Mouse (Mus musculus) heart, embryonic 10.5 days (tissue): ENCODE data around the gene Slc16a9. TPM values are rescaled to one million over a fixed set of nuclear protein-coding genes. Genes with fewer than 3 reads are reported as not detected.

Experiments
- DNase-seq: peaks from one replicate; pipeline ENCODE4 v3.0.0-alpha.2; 2017; ENCODE audit warnings: low spot score
- H3K27ac ChIP-seq: fragments of 300-500 bp; sonication (generic); 2 replicates; pipeline ENCODE4 v1.5.1; 2016; ENCODE audit warnings: mild to moderate bottlenecking
- H3K27me3 ChIP-seq: fragments of 300-500 bp; sonication (generic); 2 replicates; pipeline ENCODE4 v1.6.1; 2016; ENCODE audit warnings: mild to moderate bottlenecking; ENCODE audit not compliant: poor library complexity, insufficient read depth, severe bottlenecking
- H3K36me3 ChIP-seq: fragments of 300-500 bp; sonication (generic); 2 replicates; pipeline ENCODE4 v1.6.1; 2016; ENCODE audit warnings: mild to moderate bottlenecking, moderate library complexity
- H3K4me1 ChIP-seq: fragments of 300-500 bp; sonication (generic); 2 replicates; pipeline ENCODE4 v1.6.1; 2016; ENCODE audit warnings: mild to moderate bottlenecking
- H3K4me3 ChIP-seq: fragments of 300-500 bp; sonication (generic); 2 replicates; pipeline ENCODE4 v1.5.1; 2016; ENCODE audit warnings: mild to moderate bottlenecking, moderate library complexity
- H3K9me3 ChIP-seq: fragments of 300-500 bp; sonication (generic); 2 replicates; pipeline ENCODE4 v1.6.1; 2016; ENCODE audit warnings: mild to moderate bottlenecking, moderate library complexity
- WGBS: fragments of 180-500 bp; shearing (Covaris S2); methylation state at CpG from one replicate; pipeline ENCODE4 v1.1.7; 2016; 5-methylcytosine and 5-hydroxymethylcytosine counted together
- polyA plus RNA-seq: library from polyadenylated mRNA; unstranded; fragments of >200 nt; fragmentation: Nextera tagmentation; extraction: Ambion mirVana; gene quantifications from 2 replicates; pipeline ENCODE4 v1.2.1, GENCODE M21; 2016

Slc16a9 gene
- polyA plus RNA-seq, 1 experiment from 2014 or later, result 1.6 TPM

- no peaks in the 10 kb centered on the region for H3K27me3 ChIP-seq
- no peak overlapping the region for H3K27ac ChIP-seq
- H3K36me3 ChIP-seq, result no peaks in the 10 kb centered on the region
- no peak for DNase-seq
- WGBS, result 75% methylated on average over 4 of the region's 4 CpGs
- no peaks in the 10 kb centered on the region for H3K9me3 ChIP-seq
- no peaks in the 10 kb centered on the region for H3K4me1 ChIP-seq
- H3K4me3 ChIP-seq, result no peak overlapping the region
Measured at GRCm38 (mm10) chr10:70260904-70261303, 16.0 kb downstream of the Slc16a9 start.

- DNase-seq, result no peak
- Histone ChIP-seq H3K4me3 (no peak overlapping the region), H3K27ac (no peak overlapping the region), H3K9me3 (no peaks in the 10 kb centered on the region), H3K4me1 (no peaks in the 10 kb centered on the region), H3K27me3 (no peaks in the 10 kb centered on the region), H3K36me3 (no peaks in the 10 kb centered on the region)
- 83% methylated on average over 3 of the region's 3 CpGs for WGBS
Measured at GRCm38 (mm10) chr10:70262051-70262450, 17.2 kb downstream of the Slc16a9 start.

- no peaks in the 10 kb centered on the region for H3K36me3 ChIP-seq
- H3K9me3 ChIP-seq, result no peaks in the 10 kb centered on the region
- no peak overlapping the region for H3K4me3 ChIP-seq
- no peaks in the 10 kb centered on the region for H3K27me3 ChIP-seq
- WGBS, result 87% methylated on average over 4 of the region's 4 CpGs
- H3K27ac ChIP-seq, result no peak overlapping the region
- no peaks in the 10 kb centered on the region for H3K4me1 ChIP-seq
- no peak for DNase-seq
Measured at GRCm38 (mm10) chr10:70263681-70264189, 18.8 kb downstream of the Slc16a9 start.

- WGBS, result 75% methylated on average over 9 of the region's 9 CpGs
- no peaks in the 10 kb centered on the region for H3K4me1 ChIP-seq
- H3K9me3 ChIP-seq, result no peaks in the 10 kb centered on the region
Measured at GRCm38 (mm10) chr10:70264337-70265036, 19.6 kb downstream of the Slc16a9 start.

GRCm38 (mm10) chr10:70266501-70266900, 21.6 kb downstream of the Slc16a9 start:
- no peaks in the 10 kb centered on the region for H3K36me3 ChIP-seq
- H3K9me3 ChIP-seq, result no peaks in the 10 kb centered on the region
- H3K4me1 ChIP-seq, result no peaks in the 10 kb centered on the region
- H3K4me3 ChIP-seq, result no peak overlapping the region
- no peaks in the 10 kb centered on the region for H3K27me3 ChIP-seq
- no peak for DNase-seq
- no peak overlapping the region for H3K27ac ChIP-seq
- whole genome bisulfite sequencing, result 87% methylated on average over 6 of the region's 6 CpGs

More at GRCm38 (mm10) chr10:70264337-70265036, 19.6 kb downstream of the Slc16a9 start:
- DNase-seq, result no peak
- no peaks in the 10 kb centered on the region for H3K36me3 ChIP-seq
- no peak overlapping the region for H3K27ac ChIP-seq
- H3K27me3 ChIP-seq, result no peaks in the 10 kb centered on the region
- no peak overlapping the region for H3K4me3 ChIP-seq

- no peak overlapping the region for H3K27ac ChIP-seq
- H3K36me3 ChIP-seq, result no peaks in the 10 kb centered on the region
- H3K27me3 ChIP-seq, result no peaks in the 10 kb centered on the region
- WGBS, result 73% methylated on average over 23 of the region's 23 CpGs
- H3K9me3 ChIP-seq, result no peaks in the 10 kb centered on the region
- H3K4me3 ChIP-seq, result no peak overlapping the region
- no peaks in the 10 kb centered on the region for H3K4me1 ChIP-seq
- no peak for DNase-seq
Measured at GRCm38 (mm10) chr10:70268581-70269446, 23.9 kb downstream of the Slc16a9 start.

- Histone ChIP-seq H3K9me3 (no peaks in the 10 kb centered on the region), H3K27me3 (no peaks in the 10 kb centered on the region), H3K27ac (no peak overlapping the region), H3K36me3 (no peaks in the 10 kb centered on the region), H3K4me1 (no peaks in the 10 kb centered on the region), H3K4me3 (no peak overlapping the region)
- no peak for DNase-seq
- 96% methylated on average over 2 of the region's 2 CpGs for WGBS
Measured at GRCm38 (mm10) chr10:70269447-70269787, 24.5 kb downstream of the Slc16a9 start.

- Histone ChIP-seq H3K27ac (no peak overlapping the region), H3K36me3 (no peaks in the 10 kb centered on the region), H3K4me1 (no peaks in the 10 kb centered on the region), H3K9me3 (no peaks in the 10 kb centered on the region), H3K4me3 (no peak overlapping the region), H3K27me3 (no peaks in the 10 kb centered on the region)
- WGBS, result 52% methylated on average over 1 of the region's 1 CpGs
- no peak for DNase-seq
Measured at GRCm38 (mm10) chr10:70276678-70277077, 31.8 kb downstream of the Slc16a9 start.

- WGBS, result 66% methylated on average over 8 of the region's 8 CpGs
- Histone ChIP-seq H3K9me3 (no peaks in the 10 kb centered on the region), H3K27ac (no peak overlapping the region), H3K4me1 (no peaks in the 10 kb centered on the region), H3K27me3 (no peaks in the 10 kb centered on the region), H3K36me3 (no peaks in the 10 kb centered on the region), H3K4me3 (no peak overlapping the region)
- DNase-seq, result no peak
Measured at GRCm38 (mm10) chr10:70279349-70279748, 34.4 kb downstream of the Slc16a9 start.

GRCm38 (mm10) chr10:70287825-70288235, 42.9 kb downstream of the Slc16a9 start:
- DNase-seq, result no peak
- Histone ChIP-seq H3K4me1 (peaks cover 22% of the 10 kb centered on the region), H3K36me3 (no peaks in the 10 kb centered on the region), H3K4me3 (no peak overlapping the region), H3K27ac (no peak overlapping the region), H3K9me3 (no peaks in the 10 kb centered on the region), H3K27me3 (no peaks in the 10 kb centered on the region)
- 37% methylated on average over 9 of the region's 9 CpGs for WGBS

- 58% methylated on average over 14 of the region's 14 CpGs for WGBS
- no peak overlapping the region for H3K27ac ChIP-seq
- DNase-seq, result no peak
- no peak overlapping the region for H3K4me3 ChIP-seq
- H3K36me3 ChIP-seq, result no peaks in the 10 kb centered on the region
- H3K4me1 ChIP-seq, result peaks cover 25% of the 10 kb centered on the region
- no peaks in the 10 kb centered on the region for H3K27me3 ChIP-seq
- no peaks in the 10 kb centered on the region for H3K9me3 ChIP-seq
Measured at GRCm38 (mm10) chr10:70288406-70289327, 43.8 kb downstream of the Slc16a9 start.

GRCm38 (mm10) chr10:70292014-70292413, 47.1 kb downstream of the Slc16a9 start:
- peaks cover 39% of the 10 kb centered on the region for H3K4me1 ChIP-seq
- H3K27ac ChIP-seq, result no peak overlapping the region
- no peaks in the 10 kb centered on the region for H3K27me3 ChIP-seq
- no peaks in the 10 kb centered on the region for H3K9me3 ChIP-seq
- DNase-seq, result no peak
- H3K4me3 ChIP-seq, result no peak overlapping the region
- 28% methylated on average over 7 of the region's 7 CpGs for WGBS
- no peaks in the 10 kb centered on the region for H3K36me3 ChIP-seq
